Mouse (Mus musculus) cerebellum, postnatal 4 days (tissue): ENCODE measurements around the gene Tbc1d10c.
A peak's percentile ranks its signal among the peaks of the same experiment; 100 is the strongest.

Experiments
- DNase-seq, 2 experiments: peaks; one replicate each; pipeline ENCODE4 v3.0.0; 2022; ENCODE audit warnings: low spot score in 2 of 2, mixed read lengths in 1 of 2

Tbc1d10c gene

DNA sequence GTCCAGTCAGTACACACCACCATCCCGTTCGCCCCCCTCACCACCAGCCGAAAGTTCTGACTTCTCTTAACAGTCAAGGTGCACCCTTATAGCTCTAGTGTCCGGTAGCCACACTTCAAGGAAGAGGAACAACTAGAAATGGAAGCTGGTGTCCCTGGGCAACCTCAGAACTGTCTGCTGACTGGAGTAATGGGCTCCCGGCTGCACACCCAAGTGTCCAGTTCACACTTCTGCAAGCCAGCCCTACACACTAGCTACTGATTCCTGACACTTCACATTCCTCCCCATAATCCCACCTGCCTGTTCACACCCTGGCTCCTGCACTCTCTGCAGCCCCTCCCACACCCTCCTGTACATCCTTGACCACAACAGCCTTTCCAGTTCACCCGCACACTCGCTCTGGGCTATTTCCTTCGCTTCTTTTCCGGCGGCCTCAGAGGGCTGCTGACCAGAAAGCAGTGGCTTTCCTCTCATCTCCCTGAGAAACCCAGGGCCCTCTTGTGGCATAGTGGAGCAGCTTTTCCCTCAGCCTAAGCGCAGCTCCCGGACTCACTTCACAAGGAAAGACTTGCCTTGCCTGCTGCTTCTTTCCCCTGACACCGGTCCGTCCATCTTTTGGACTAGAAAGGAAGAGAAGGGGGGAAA is 25.1 kb upstream of the Tbc1d10c start:
- peak in 1 of 2 experiments; percentile 35 for DNase-seq

- DNase-seq = no peak
Measured at GRCm38 (mm10) chr19:4215451-4215840, 24.4 kb upstream of the Tbc1d10c start.

DNA sequence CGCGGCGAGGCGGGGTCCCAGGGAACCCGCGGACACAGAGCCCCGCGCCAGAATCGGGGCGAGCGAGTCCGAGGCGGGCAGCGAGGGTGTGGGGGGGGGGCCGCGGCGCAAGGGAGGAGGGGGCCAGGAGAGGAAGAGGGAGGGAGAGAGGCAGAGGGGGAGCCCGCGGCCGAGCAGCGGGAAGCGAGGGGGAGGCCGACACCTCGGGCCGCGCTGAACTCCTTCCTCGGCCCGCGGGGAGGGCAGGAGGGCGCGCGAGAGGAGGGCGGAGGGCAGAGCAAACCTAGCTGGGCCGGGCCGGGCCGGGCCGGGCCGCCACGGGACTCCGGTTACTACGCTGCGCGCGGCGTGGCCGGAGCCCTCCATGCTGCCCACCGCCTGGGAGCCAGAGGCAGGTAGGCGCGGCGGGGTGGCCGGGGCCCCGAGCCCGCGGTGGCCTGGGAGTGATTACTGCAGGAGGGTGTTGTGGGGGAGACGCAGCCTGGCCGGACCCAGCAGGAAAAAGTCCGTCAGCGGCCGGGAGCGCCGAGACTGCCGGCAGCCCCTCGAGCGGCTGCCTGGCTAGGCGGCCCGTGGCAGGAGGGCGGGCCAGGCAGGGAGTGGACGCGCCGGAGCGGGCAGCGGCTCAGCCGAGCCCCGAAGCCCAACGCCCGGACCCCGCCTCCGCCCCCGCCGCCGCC is 23.8 kb upstream of the Tbc1d10c start:
- DNase-seq = no peak

- DNase-seq = no peak
Measured at GRCm38 (mm10) chr19:4214071-4214770, 23.1 kb upstream of the Tbc1d10c start, which contains the start of the genes Clcf1 and AC109138.7. Gene Clcf1, plus strand, starts transcription at chr19:4214238. Gene AC109138.7, plus strand, starts transcription at chr19:4214357.

DNA sequence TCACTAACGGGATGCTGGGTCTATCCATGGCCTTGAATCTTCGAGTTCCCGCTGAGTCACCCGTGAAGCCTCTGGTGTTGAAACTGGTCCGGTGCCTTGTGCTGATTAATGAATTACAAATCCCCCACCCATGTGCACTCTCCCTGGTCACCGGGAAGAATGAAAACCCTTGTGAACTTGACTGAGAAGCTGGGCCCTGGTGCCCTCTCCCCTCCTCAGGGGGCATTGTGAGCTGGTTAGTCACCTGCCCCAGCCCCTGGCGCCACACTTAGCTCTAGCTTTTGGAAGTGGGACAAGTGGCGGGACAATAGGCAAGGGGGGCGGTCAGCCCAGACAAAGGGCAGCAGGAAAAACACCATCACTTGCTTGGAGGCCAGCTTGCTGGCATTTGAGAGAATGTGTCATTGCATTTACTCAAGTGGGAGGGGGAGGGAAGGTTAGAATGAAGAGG is 22.5 kb upstream of the Tbc1d10c start:
- no peak for DNase-seq

GRCm38 (mm10) chr19:4211891-4212588 is 21.0 kb upstream of the Tbc1d10c start:
- DNase-seq = no peak

DNA sequence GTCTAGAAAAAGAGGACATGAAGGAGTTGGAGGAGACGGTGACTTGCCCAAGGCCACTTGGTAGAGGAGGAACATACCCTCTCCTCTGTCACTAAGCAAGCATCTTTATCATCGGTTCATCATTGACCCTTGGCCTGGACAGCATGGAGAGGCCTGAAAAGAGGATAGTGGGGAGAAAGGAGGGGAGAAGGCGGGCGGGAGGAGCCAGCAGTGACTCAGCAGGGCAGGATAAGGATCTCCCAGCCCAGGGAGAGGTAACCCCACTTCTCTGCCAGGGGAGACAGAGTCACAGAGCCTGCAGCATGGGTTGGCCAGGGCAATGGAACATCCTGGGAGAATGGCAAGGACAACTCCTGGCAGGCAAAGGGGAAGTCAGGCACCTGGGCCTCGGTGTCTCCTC is 17.5 kb upstream of the Tbc1d10c start:
- DNase-seq = no peak

GRCm38 (mm10) chr19:4206971-4207370 is 15.9 kb upstream of the Tbc1d10c start:
- peak in 1 of 2 experiments; percentile 57 for DNase-seq

DNA sequence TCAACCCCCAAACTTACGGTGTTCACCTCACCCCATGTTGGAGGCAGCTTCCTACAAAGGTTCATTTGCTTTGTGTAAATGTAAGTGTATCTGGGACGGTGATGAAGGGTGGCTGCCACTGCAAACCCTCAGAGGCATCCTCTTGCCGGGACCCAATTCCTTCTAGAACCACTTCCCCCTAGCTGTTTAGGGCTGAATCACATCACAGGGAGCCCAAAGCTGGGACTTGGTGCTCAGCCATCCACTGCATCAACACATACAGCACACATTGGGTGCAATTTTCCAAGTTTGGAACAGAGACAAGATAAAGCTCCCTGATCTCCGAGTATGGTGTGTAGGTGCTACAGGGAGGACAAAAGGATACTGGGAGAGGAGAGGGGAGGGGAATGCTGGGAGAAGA is 13.8 kb upstream of the Tbc1d10c start:
- DNase-seq = no peak

GRCm38 (mm10) chr19:4203604-4204326 is 12.7 kb upstream of the Tbc1d10c start:
- no peak for DNase-seq

DNA sequence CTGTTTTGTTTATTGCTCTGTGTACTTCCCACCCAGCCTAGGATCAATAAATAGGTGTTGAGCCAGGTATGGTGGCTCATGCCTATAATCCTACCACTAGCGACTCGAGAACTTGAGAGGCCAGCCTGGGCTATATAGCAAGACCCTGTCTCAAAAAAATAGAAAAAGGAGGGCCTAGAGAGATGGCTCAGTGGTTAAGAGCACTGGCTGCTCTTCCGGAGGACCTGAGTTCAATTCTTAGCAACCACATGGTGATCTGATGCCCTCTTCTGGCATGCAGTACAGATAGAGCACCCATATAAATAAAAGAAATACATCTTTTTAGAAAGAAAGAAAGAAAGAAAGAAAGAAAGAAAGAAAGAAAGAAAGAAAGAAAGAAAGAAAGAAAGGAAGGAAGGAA is 12.1 kb upstream of the Tbc1d10c start:
- DNase-seq = no peak

GRCm38 (mm10) chr19:4202149-4202548 is 11.1 kb upstream of the Tbc1d10c start:
- DNase-seq = no peak

- peak; percentile 79 to 93 for DNase-seq
Measured at GRCm38 (mm10) chr19:4201291-4201909, 10.3 kb upstream of the Tbc1d10c start, which contains the start of gene Rad9a. Gene Rad9a, minus strand, starts transcription at chr19:4201662.

DNA sequence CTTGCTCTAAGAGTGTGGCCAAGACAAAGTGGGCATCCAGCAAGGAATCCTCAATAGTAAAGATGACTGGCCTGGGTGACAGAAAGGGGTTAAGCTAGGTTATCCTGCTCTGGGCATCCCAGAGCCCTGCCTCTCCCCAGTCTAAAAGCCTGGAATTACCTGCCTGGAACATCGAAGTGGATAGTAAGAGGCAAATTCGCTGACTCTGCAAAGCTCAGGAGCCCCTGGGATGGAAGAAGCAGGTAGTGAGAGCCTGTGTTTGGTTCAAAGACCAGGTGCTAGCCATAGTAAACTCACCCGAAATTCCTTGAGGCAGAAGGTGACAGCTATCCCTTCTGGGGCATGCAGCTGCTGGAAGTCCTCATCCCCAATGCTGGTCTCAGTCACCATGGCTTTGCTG is 6.1 kb upstream of the Tbc1d10c start:
- no peak for DNase-seq

GRCm38 (mm10) chr19:4196548-4196947 is 5.5 kb upstream of the Tbc1d10c start:
- no peak for DNase-seq

DNA sequence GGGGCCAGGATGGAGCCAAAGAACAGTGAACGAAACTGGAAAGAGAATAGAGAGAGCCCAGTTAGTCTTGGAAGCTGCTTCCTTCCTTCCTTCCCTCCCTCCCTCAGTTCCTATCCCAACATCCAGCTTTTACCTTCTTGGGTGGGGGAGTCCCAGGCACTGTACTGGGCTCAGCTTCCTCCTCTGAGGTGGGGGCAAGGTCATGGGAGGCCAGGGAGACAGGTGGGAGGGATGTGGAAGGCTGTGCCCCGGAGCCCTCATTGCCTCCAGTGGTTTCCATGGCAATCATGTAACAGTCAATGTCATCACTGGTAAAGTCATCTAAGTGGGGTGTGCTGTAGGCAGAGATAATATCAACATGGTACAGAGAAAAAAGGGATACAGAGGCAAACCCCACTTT is 5.0 kb upstream of the Tbc1d10c start:
- DNase-seq = no peak

DNA sequence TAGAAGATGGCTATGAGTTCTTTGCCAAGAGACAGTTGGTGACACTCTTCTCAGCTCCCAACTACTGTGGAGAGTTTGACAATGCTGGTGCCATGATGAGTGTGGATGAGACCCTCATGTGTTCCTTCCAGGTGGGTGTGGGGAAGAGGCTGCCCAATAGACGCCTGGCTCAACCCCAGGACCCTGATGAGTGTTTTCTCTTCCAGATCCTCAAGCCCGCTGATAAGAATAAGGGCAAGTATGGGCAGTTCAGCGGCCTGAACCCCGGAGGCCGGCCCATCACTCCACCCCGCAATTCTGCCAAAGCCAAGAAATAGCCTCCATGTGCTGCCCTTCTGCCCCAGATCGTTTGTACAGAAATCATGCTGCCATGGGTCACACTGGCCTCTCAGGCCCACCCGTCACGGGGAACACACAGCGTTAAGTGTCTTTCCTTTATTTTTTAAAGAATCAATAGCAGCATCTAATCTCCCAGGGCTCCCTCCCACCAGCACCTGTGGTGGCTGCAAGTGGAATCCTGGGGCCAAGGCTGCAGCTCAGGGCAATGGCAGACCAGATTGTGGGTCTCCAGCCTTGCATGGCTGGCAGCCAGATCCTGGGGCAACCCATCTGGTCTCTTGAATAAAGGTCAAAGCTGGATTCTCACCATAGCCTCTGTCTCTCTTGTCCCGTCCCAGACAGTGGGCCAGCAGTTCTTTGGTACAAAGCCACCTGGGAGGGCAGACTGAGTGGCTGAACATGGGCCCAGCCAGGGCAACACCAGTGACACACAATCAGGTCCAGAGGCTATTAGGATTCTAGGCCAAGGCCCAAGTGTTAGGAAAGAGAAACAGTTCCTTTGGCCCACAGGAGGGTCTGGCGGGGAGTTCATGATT is 3.9 kb upstream of the Tbc1d10c start:
- DNase-seq = peak in 1 of 2 experiments; percentile 89

DNA sequence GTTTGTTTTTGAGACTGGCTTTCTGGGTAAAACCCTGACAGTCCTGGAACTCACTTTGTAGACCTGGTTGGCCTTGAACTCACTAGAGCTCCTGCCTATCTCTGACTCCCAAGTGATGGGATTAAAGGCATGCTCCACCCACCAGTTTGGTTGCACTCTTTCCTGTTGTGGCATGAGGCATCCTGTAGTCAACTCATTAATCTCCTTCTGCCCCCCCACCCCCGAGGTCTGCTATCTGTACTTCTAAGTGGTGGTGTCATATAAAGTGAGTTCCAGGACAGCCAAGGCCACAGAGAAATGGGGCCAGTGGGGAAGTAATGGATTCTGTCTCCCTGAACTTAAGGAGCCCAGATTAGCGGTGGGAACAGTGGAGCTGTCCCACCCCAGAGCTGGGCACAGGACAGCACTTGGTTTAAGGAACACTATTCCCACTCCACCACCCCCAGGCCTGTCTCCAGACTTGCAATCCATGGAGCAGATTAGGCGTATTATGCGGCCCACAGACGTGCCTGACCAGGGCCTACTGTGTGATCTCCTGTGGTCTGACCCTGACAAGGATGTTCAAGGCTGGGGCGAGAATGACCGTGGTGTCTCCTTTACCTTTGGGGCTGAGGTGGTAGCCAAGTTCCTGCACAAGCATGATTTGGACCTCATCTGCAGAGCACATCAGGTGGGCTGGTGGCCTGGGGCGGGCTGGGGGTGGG is 3.1 kb upstream of the Tbc1d10c start:
- DNase-seq = no peak

GRCm38 (mm10) chr19:4193129-4193528 is 2.0 kb upstream of the Tbc1d10c start:
- no peak for DNase-seq
